Mouse (Mus musculus) splenic B cell, adult 2 months (primary cell): Measurements from ENCODE around the gene Sf3b1.
"Not testable (repeated sequence)": the region's sequence is repeated elsewhere in the genome, so short reads cannot be mapped to it uniquely, and the experiment has no call there.

ENCODE experiments used
- DNase-seq: peaks from one replicate; pipeline ENCODE4 v3.0.0-alpha.2; 2011; ENCODE audit warnings: low read depth, low spot score
- H3K27me3 ChIP-seq: 2 replicates; pipeline ENCODE4 v1.6.1; 2012; ENCODE audit warnings: mild to moderate bottlenecking, low read length, moderate library complexity, mixed read lengths; ENCODE audit not compliant: control insufficient read depth, poor library complexity, insufficient read depth, severe bottlenecking
- H3K36me3 ChIP-seq: 2 replicates; pipeline ENCODE4 v1.6.1; 2012; ENCODE audit warnings: mild to moderate bottlenecking, low read length, moderate library complexity, mixed read lengths; ENCODE audit not compliant: control insufficient read depth, poor library complexity, insufficient read depth, severe bottlenecking

The Sf3b1 gene

GRCm38 (mm10) chr1:55043164-55043563, 15.9 kb upstream of the Sf3b1 start:
- H3K36me3 ChIP-seq, result no peaks in the 10 kb centered on the region

GRCm38 (mm10) chr1:55042246-55042645, 15.0 kb upstream of the Sf3b1 start:
- H3K36me3 ChIP-seq, result no peaks in the 10 kb centered on the region
- no peaks in the 10 kb centered on the region for H3K27me3 ChIP-seq
- peak; percentile 59 for DNase-seq

More at GRCm38 (mm10) chr1:55043164-55043563, 15.9 kb upstream of the Sf3b1 start:
- no peaks in the 10 kb centered on the region for H3K27me3 ChIP-seq
- no peak for DNase-seq

- H3K36me3 ChIP-seq, result no peaks in the 10 kb centered on the region
- H3K27me3 ChIP-seq, result no peaks in the 10 kb centered on the region
- no peak for DNase-seq
Measured at GRCm38 (mm10) chr1:55041691-55042090, 14.4 kb upstream of the Sf3b1 start.

GRCm38 (mm10) chr1:55039944-55040343, 12.7 kb upstream of the Sf3b1 start:
- no peaks in the 10 kb centered on the region for H3K27me3 ChIP-seq
- no peak for DNase-seq
- H3K36me3 ChIP-seq, result no peaks in the 10 kb centered on the region

- no peak for DNase-seq
- no peaks in the 10 kb centered on the region for H3K36me3 ChIP-seq
- H3K27me3 ChIP-seq, result no peaks in the 10 kb centered on the region
Measured at GRCm38 (mm10) chr1:55031026-55031779, 3.9 kb upstream of the Sf3b1 start.

- no peak for DNase-seq
- no peaks in the 10 kb centered on the region for H3K36me3 ChIP-seq
Measured at GRCm38 (mm10) chr1:55029446-55029845, 2.2 kb upstream of the Sf3b1 start.

GRCm38 (mm10) chr1:55028512-55029249, 1.4 kb upstream of the Sf3b1 start:
- DNase-seq, result peak; percentile 84
- Histone ChIP-seq H3K27me3 (no peaks in the 10 kb centered on the region), H3K36me3 (no peaks in the 10 kb centered on the region)

More at GRCm38 (mm10) chr1:55029446-55029845, 2.2 kb upstream of the Sf3b1 start:
- H3K27me3 ChIP-seq, result no peaks in the 10 kb centered on the region

- Histone ChIP-seq H3K36me3 (no peaks in the 10 kb centered on the region), H3K27me3 (no peaks in the 10 kb centered on the region)
- no peak for DNase-seq
Measured at GRCm38 (mm10) chr1:55027966-55028365, 685 bp upstream of the Sf3b1 start.

- Histone ChIP-seq H3K36me3 (peaks cover 2% of the 10 kb centered on the region; the same call in 1 of the 2 replicates), H3K27me3 (no peaks in the 10 kb centered on the region)
- DNase-seq, result no peak
Measured at GRCm38 (mm10) chr1:55026444-55027252, 633 bp downstream of the Sf3b1 start.

- H3K36me3 ChIP-seq, result peaks cover 2% of the 10 kb centered on the region; the same call in 1 of the 2 replicates
- H3K27me3 ChIP-seq, result no peaks in the 10 kb centered on the region
- DNase-seq, result peak; percentile 60
Measured at GRCm38 (mm10) chr1:55025656-55026430, 1.4 kb downstream of the Sf3b1 start.

GRCm38 (mm10) chr1:55021907-55022306, 5.4 kb downstream of the Sf3b1 start:
- DNase-seq, result no peak
- peaks cover 5% of the 10 kb centered on the region; the same call in 1 of the 2 replicates for H3K36me3 ChIP-seq
- H3K27me3 ChIP-seq, result no peaks in the 10 kb centered on the region

GRCm38 (mm10) chr1:55012513-55012912, 14.8 kb downstream of the Sf3b1 start:
- peaks cover 24% of the 10 kb centered on the region for H3K36me3 ChIP-seq
- DNase-seq, result no peak
- H3K27me3 ChIP-seq, result no peaks in the 10 kb centered on the region

GRCm38 (mm10) chr1:55008313-55008712, 19.0 kb downstream of the Sf3b1 start:
- DNase-seq, result peak; percentile 26

GRCm38 (mm10) chr1:54993581-54993980, 33.7 kb downstream of the Sf3b1 start:
- Histone ChIP-seq H3K27me3 (no peaks in the 10 kb centered on the region), H3K36me3 (peaks cover 30% of the 10 kb centered on the region)

More at GRCm38 (mm10) chr1:55008313-55008712, 19.0 kb downstream of the Sf3b1 start:
- peaks cover 29% of the 10 kb centered on the region for H3K36me3 ChIP-seq
- not testable (repeated sequence) for H3K27me3 ChIP-seq

More at GRCm38 (mm10) chr1:54993581-54993980, 33.7 kb downstream of the Sf3b1 start:
- DNase-seq, result no peak
